Mouse (Mus musculus) Patski (cell line): ENCODE measurements around the gene Eif5a. TPM values are rescaled to one million over a fixed set of nuclear protein-coding genes. Genes with fewer than 3 reads are reported as not detected.

Experiments used
- ATAC-seq: fragments of 100-300 bp; one replicate; pipeline ENCODE4 v1.8.0; 2021
- CTCF ChIA-PET: fragments of 350-600 bp; sonication (Branson Sonifier 250); formaldehyde crosslinking; loops from one replicate; lab custom pipeline; 2022; ENCODE audit warnings: inconsistent platforms; lab: Charles Lee
- POLR2A ChIA-PET: fragments of 350-600 bp; sonication (Branson Sonifier 250); formaldehyde crosslinking; loops from one replicate; lab custom pipeline; 2022; ENCODE audit warnings: antibody characterized with exemption, inconsistent platforms; lab: Charles Lee
- DNase-seq: peaks from one replicate; pipeline ENCODE4 v3.0.0-alpha.2; 2011; ENCODE audit warnings: low read depth, low spot score
- H3K27me3 ChIP-seq: fragments of 371-371 bp; one replicate; pipeline ENCODE4 v1.5.1; 2021
- CTCF ChIP-seq: fragments of 100-300 bp; IDR thresholded peaks from one replicate; pipeline ENCODE4 v1.5.1; 2021
- in situ Hi-C: fragments of 300-500 bp; cut with MboI; formaldehyde crosslinking; loops from 3 replicates; pipeline ENCODE4 v1.11.1; 2018; ENCODE audit warnings: low pct_unique_long_range_greater_than_20kb, mixed read lengths
- polyA plus RNA-seq: library from polyadenylated mRNA; unstranded; gene quantifications from one replicate; pipeline ENCODE4 v1.2.3, GENCODE M21; 2021

The Eif5a gene
- polyA plus RNA-seq, 1 experiment from 2014 or later: 768 TPM

DNA sequence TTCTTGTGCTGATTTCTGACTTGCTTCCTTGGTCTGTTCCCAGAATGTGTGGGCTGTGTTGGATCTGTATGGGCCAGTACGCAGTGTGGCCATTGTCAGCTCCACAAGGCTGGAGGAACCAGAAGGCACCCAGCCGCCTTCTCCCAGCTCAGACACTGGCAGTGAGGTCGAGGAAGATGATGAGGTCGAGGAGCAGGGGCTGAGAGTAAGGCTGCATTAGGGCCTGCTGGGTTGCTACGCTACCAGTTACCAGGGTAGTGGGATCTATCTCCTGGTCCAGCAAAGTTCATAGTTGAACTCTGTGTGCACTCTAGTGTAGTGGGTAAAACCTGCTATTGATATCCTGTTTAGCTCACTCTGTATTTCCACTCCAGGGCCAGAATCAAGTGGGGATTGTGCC lies 12.6 kb downstream of the Eif5a start:
- in situ Hi-C loops: no loop called here
- TF ChIP-seq CTCF: no peak
- H3K27me3 ChIP-seq: no peaks in the 10 kb centered on the region
- ChIA-PET POLR2A (interaction anchor here (0.7 to 1.3 kb wide), 2 partner anchors 35 to 80 kb away, joined by 3 read pairs; no protein-coding TSS in a partner anchor), CTCF (interaction anchor here (0.9 to 1.2 kb wide), 2 partner anchors 10 to 26 kb away, joined by 3 read pairs; no protein-coding TSS in a partner anchor)
- ATAC-seq (no peak), DNase-seq (no peak)

DNA sequence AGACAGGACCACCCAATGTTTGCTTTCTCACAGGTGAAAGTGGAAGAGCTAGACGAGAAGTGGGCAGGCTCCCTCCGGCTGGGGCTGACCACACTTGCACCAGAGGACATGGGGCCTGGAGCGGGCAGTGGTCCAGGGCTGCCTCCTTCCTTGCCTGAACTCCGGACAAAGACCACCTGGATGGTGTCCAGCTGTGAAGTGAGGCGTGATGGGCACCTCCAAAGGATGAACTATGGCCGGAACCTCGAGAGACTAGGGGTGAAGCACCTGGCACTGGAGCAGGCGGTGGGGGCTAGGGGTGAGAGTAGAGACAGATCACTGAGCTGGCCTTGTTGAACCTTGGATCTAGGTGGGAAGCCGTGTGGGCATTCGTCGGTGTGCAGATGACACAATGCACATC lies 13.1 kb downstream of the Eif5a start:
- ATAC-seq (no peak), DNase-seq (no peak)
- POLR2A ChIA-PET: interaction anchor here (0.7 to 1.3 kb wide), 2 partner anchors 34 to 80 kb away, joined by 3 read pairs; no protein-coding TSS in a partner anchor
- in situ Hi-C loops: no loop called here
- no peak for TF ChIP-seq CTCF
- CTCF ChIA-PET: interaction anchor here (0.9 to 1.2 kb wide), 2 partner anchors 11 to 25 kb away, joined by 3 read pairs; no protein-coding TSS in a partner anchor
- H3K27me3 ChIP-seq: no peaks in the 10 kb centered on the region

GRCm38 (mm10) chr11:69904311-69904710 lies 17.4 kb downstream of the Eif5a start:
- ChIA-PET POLR2A (no interaction called here), CTCF (interaction anchor here (0.7 to 1.5 kb wide), 4 partner anchors 14 to 29 kb away, joined by 3 to 4 read pairs (median 3); no protein-coding TSS in a partner anchor)
- DNase-seq (no peak), ATAC-seq (no peak)
- no peaks in the 10 kb centered on the region for H3K27me3 ChIP-seq
- no peak for TF ChIP-seq CTCF
- in situ Hi-C loops: no loop called here

GRCm38 (mm10) chr11:69902972-69903371 lies 18.8 kb downstream of the Eif5a start:
- ChIA-PET CTCF (no interaction called here), POLR2A (interaction anchor here (0.8 kb wide), 1 partner anchor 37 kb away, joined by 3 read pairs; no protein-coding TSS in a partner anchor)
- in situ Hi-C loops: no loop called here
- TF ChIP-seq CTCF: no peak
- no peak for DNase-seq
- ATAC-seq: no peak
- no peaks in the 10 kb centered on the region for H3K27me3 ChIP-seq

DNA sequence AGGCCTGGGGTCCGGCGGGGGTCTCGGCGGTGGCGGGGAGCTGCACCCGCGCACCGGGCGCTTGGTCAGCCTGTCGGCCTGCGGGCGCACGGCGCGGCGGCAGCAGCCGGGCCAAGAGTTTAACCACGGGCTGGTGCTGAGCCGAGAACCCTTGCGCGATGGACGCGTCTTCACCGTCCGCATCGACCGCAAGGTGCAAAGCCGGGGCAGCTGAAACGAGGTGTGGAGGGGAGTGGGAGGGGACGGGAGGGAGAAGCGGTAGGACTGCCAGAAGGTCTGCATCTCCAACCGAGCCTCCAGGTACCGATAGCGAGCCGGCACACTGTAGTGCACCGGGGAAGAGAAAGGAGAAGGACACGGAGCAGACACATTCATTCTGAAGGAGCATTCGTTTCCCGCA lies 19.8 kb downstream of the Eif5a start:
- in situ Hi-C loops: no loop called here
- ATAC-seq: no peak

DNA sequence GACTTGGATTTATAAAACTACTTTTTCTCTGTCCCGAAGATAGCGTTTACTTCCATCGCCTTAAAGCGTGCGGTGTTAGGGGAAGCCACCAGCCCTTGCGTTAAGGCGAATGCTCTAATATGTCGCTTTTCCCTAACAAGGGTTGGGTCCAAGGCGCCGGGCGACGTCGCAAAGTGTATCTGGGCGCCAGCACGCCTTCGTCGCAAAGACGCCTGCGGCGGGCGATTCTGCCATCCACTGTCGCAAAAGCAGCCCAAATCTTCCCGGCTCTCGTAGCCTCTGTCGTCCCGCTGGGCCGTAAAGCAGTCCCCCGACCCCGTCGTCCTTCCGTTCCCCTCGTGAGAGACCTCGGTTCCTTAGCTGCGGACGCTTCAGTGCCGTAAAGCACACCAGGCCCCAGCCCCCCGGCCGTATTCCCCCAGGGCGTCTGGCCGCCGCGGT lies 20.3 kb downstream of the Eif5a start:
- DNase-seq (peak; percentile 94), ATAC-seq (peak; percentile 28)
- no peak for TF ChIP-seq CTCF
- no peaks in the 10 kb centered on the region for H3K27me3 ChIP-seq
- in situ Hi-C loops: no loop called here
- ChIA-PET POLR2A (interaction anchor here (1.0 to 2.8 kb wide), 4 partner anchors 13 to 220 kb away, joined by 3 to 16 read pairs (median 6); partner anchors contain the start of genes Kctd11 and Senp3), CTCF (interaction anchor here (1.0 to 2.7 kb wide), 3 partner anchors 13 to 48 kb away, joined by 3 to 19 read pairs (median 3); no protein-coding TSS in a partner anchor)

More for the DNA sequence above, 19.8 kb downstream of the Eif5a start:
- DNase-seq: no peak
- no peaks in the 10 kb centered on the region for H3K27me3 ChIP-seq
- CTCF ChIA-PET: interaction anchor here (1.0 to 1.3 kb wide), 2 partner anchors 31 to 47 kb away, joined by 3 read pairs; no protein-coding TSS in a partner anchor
- TF ChIP-seq CTCF: no peak
- POLR2A ChIA-PET: interaction anchor here (1.5 to 2.8 kb wide), 2 partner anchors 21 to 220 kb away, joined by 3 to 16 read pairs; partner anchors contain the start of genes Kctd11 and Senp3

DNA sequence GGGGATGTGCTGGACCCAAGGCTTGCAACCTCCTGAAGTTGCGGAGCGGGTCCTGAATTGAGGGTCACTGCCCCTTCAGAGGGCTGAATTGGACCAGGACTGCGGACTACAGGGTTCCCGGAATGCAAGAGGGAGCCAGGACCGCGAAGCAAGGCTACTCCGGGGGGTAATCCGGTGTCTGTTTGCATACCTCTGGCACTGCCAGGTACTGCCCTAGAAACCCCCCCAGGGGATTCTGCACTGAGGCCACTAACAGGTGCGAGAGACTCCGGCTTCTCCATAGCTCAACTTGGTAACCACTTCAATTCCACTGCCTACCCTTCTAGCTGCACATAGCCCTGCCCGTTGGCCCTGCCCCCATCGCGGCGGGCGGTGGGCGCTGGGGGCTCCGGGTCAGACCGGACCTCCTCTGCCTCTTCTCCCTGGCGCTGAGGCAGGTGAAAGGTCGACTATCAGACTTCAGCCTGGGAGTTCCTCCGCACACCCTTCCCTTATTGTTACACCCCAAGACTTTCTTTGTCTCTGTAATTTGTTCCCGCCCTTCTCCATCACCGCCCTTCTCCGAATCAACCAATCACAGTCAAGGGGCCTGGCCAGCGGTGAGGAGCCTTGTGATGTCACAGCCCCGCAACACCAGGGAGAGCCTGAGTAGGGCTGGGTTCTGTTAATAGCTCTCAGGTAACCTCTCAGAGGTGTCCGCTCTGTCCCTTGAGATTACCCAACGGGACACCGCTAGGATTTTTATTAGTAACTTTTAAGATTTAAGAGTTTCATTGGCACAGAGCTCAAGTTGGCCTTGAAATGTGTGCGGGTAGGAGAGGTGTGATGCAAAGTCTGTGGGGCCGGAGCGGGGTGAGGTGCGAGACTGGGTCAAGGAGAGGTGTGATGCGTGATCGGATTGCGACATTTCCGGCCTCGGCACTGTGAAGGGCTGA lies 21.0 kb downstream of the Eif5a start, which contains the start of the genes 2810408A11Rik and Neurl4:
TSS of gene 2810408A11Rik (minus strand) at position 517 of the 935 bp plus-strand sequence.
TSS of gene Neurl4 (plus strand) at position 602 of the 935 bp plus-strand sequence.
- H3K27me3 ChIP-seq: no peaks in the 10 kb centered on the region
- ChIA-PET CTCF (interaction anchor here (1.0 to 2.7 kb wide), 5 partner anchors 13 to 48 kb away, joined by 3 to 19 read pairs (median 3); partner anchors contain the start of gene Kctd11), POLR2A (interaction anchor here (0.7 to 2.8 kb wide), 8 partner anchors 10 to 219 kb away, joined by 3 to 16 read pairs (median 5); partner anchors contain the start of genes Kctd11, Phf23 and Senp3)
- DNase-seq: peak; percentile 84
- in situ Hi-C loops: no loop called here
- ATAC-seq: peak; percentile 83
- no peak for TF ChIP-seq CTCF

DNA sequence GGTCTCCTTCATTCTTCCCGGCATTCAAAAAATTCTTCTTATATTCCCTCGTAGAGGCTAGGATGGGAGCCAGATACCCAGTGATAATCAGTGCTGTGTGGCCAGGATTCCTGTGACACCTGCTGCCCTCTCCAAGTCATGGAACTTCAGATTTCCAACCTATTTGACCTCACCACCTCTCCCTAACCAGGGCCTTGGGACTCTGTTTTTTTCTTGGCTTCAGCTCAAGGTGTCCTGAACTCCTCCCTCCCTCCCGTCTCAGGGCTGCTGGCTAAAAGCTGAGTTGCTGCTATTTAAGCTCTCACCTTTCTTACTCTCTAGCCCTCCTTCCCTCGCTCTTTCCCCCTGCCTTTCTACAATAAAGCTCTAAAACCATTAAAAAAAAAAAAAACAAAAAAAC lies 21.9 kb downstream of the Eif5a start:
- in situ Hi-C loops: no loop called here

GRCm38 (mm10) chr11:69895291-69895690 lies 26.5 kb downstream of the Eif5a start, which contains the start of gene Acap1:
Gene Acap1 (minus strand): TSS chr11:69895539.
- DNase-seq: no peak
- H3K27me3 ChIP-seq: no peaks in the 10 kb centered on the region
- in situ Hi-C loops: no loop called here
- CTCF ChIA-PET: interaction anchor here (0.7 kb wide), 1 partner anchor 12 kb away, joined by 4 read pairs; no protein-coding TSS in a partner anchor
- ATAC-seq: no peak
- POLR2A ChIA-PET: no interaction called here
- no peak for TF ChIP-seq CTCF

More for the DNA sequence above, 21.9 kb downstream of the Eif5a start:
- ChIA-PET POLR2A (interaction anchor here (0.6 to 2.8 kb wide), 6 partner anchors 16 to 863 kb away, joined by 3 to 16 read pairs (median 6); partner anchors contain the start of genes Kctd11 and Phf23), CTCF (interaction anchor here (1.6 to 2.7 kb wide), 4 partner anchors 12 to 49 kb away, joined by 3 to 19 read pairs (median 7); partner anchors contain the start of gene Kctd11)
- TF ChIP-seq CTCF: no peak
- DNase-seq (no peak), ATAC-seq (no peak)
- H3K27me3 ChIP-seq: no peaks in the 10 kb centered on the region
